Comparison of ENCODE assay signal across 8 mouse cellular contexts in the genomic region with DNA sequence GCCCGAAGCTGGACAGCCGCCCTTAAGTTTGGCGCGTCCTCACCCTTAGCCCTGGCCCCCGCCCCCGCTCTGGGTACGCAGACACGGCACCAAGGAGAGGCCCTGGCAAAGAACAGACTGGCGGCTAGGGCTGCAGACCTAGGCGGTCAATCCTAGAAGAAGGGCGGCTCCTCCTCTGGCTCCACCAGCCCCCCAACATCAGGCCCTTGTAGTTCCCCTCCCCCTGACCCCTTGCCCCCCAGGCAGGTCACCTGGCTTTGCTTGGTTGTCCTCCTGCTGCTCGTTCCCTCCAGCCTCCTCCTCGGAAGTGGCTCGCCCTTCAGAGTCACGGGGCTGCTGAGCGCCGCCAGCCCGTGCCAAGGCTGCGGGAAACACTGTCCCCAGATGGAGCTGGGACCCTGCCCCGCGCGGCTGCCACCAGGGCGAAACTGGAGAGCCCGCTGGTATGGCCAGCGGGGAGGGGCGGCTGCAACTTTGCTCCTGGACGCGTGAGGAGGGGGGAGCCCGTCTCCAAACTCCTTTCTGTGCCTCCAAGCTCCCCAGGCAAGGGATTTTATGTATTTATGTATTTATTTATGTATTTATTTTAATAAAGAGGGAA. TPM values are rescaled to one million over a fixed set of nuclear protein-coding genes. Genes with fewer than 3 reads are reported as not detected.
A peak's percentile ranks its signal among the peaks of the same experiment; 100 is the strongest.
DNase-seq lines count a peak whose midpoint lies in the region; ATAC-seq and TF ChIP-seq lines count a peak whose summit lies in the region.

No protein-coding gene starts in this region.

- no peak overlapping the region for H3K27ac ChIP-seq in forebrain, postnatal 0 days (ENCODE audit: low read depth, low read length)
- H3K27ac ChIP-seq in hindbrain, embryonic 13.5 days, result no peak overlapping the region
- no peak overlapping the region for H3K27ac ChIP-seq in liver, embryonic 12.5 days

- H3K27me3 ChIP-seq in forebrain, postnatal 0 days (ENCODE audit: insufficient read depth, low read length), result no peaks in the 10 kb centered on the region
- no peaks in the 10 kb centered on the region for H3K27me3 ChIP-seq in hindbrain, embryonic 13.5 days
- H3K27me3 ChIP-seq in liver, embryonic 12.5 days (replicated peaks), result peaks cover 9% of the 10 kb centered on the region

- H3K9me3 ChIP-seq in forebrain, postnatal 0 days (ENCODE audit: low read length), result no peaks in the 10 kb centered on the region
- no peaks in the 10 kb centered on the region for H3K9me3 ChIP-seq in hindbrain, embryonic 13.5 days
- no peaks in the 10 kb centered on the region for H3K9me3 ChIP-seq in liver, embryonic 12.5 days (replicated peaks)

- H3K4me3 ChIP-seq in forebrain, postnatal 0 days (ENCODE audit: low read depth, low read length), result peak overlapping the region; percentile 41
- peak overlapping the region; percentile 46 for H3K4me3 ChIP-seq in hindbrain, embryonic 13.5 days
- H3K4me3 ChIP-seq in liver, embryonic 12.5 days, result peak overlapping the region; percentile 57

- no peaks in the 10 kb centered on the region for H3K4me1 ChIP-seq in forebrain, postnatal 0 days (ENCODE audit: insufficient read depth)
- no peaks in the 10 kb centered on the region for H3K4me1 ChIP-seq in hindbrain, embryonic 13.5 days (replicated peaks)
- H3K4me1 ChIP-seq in liver, embryonic 12.5 days, result peaks cover 19% of the 10 kb centered on the region

- H3K4me2 ChIP-seq in forebrain, postnatal 0 days (ENCODE audit: low read depth), result peak overlapping the region; percentile 59
- peak overlapping the region; percentile 70 for H3K4me2 ChIP-seq in hindbrain, embryonic 13.5 days
- peak overlapping the region; percentile 83 for H3K4me2 ChIP-seq in liver, embryonic 12.5 days

- DNase-seq in adrenal gland, adult (ENCODE audit: inconsistent age in 2 of 2, low spot score in 1 of 2), result peak; percentile 56 to 83
- DNase-seq in cerebellum, adult 11 months, result peak; percentile 10
- no peak for DNase-seq in forebrain, postnatal 0 days
- DNase-seq in neural tube, embryonic 10.5 days (ENCODE audit: extremely low spot score, low spot score), result peak; percentile 19
- peak; percentile 11 for DNase-seq in yolk sac, embryonic 10.5 days (ENCODE audit: low spot score)
- no peak for DNase-seq in spleen, adult 12 weeks (ENCODE audit: low spot score)

- TF ChIP-seq CTCF in forebrain, postnatal 0 days (IDR thresholded peaks at IDR 0.05; ENCODE audit: low read depth), result no peak

- ATAC-seq in forebrain, postnatal 0 days, result peak; percentile 78
- peak; percentile 89 for ATAC-seq in hindbrain, embryonic 13.5 days (ENCODE audit: low FRiP score)
- ATAC-seq in liver, embryonic 12.5 days, result peak; percentile 49; the same call in 1 of the 2 replicates

- H3K36me3 ChIP-seq in forebrain, postnatal 0 days (ENCODE audit: insufficient read depth), result no peaks in the 10 kb centered on the region
- no peaks in the 10 kb centered on the region for H3K36me3 ChIP-seq in hindbrain, embryonic 13.5 days
- H3K36me3 ChIP-seq in liver, embryonic 12.5 days, result no peaks in the 10 kb centered on the region

- peak overlapping the region; percentile 45 for H3K9ac ChIP-seq in forebrain, postnatal 0 days
- peak overlapping the region; percentile 68 for H3K9ac ChIP-seq in hindbrain, embryonic 13.5 days
- H3K9ac ChIP-seq in liver, embryonic 12.5 days, result peak overlapping the region; percentile 66

- WGBS in forebrain, postnatal 0 days, result 22% methylated on average over 29 of the region's 29 CpGs
- 14% methylated on average over 27 of the region's 29 CpGs for WGBS in hindbrain, embryonic 13.5 days
- WGBS in liver, embryonic 12.5 days (ENCODE audit: insufficient replicate concordance), result 15% methylated on average over 25 of the region's 29 CpGs

RNA-seq across cellular contexts. Expression of a gene that starts 12.6 kb away (rescaled TPM):
- total RNA-seq in forebrain, postnatal 0 days (2014; rRNA removed), result 5.5 and 7.4 TPM in 2 replicates
- 3.4 and 3.5 TPM in 2 replicates for polyA plus RNA-seq in forebrain, postnatal 0 days (2015; fragmentation: Nextera tagmentation; extraction: Ambion mirVana)
- polyA plus RNA-seq in hindbrain, embryonic 13.5 days (2015; fragmentation: Nextera tagmentation; extraction: Ambion mirVana), result 5.7 and 7.8 TPM in 2 replicates
- polyA plus RNA-seq in liver, embryonic 12.5 days (2016; fragmentation: Nextera tagmentation; extraction: Ambion mirVana), result 4.5 and 5.7 TPM in 2 replicates

Comparison
In these comparisons a context has a peak if more than half of its experiments do, and no peak if none do; other contexts are left out.
1. DNase-seq: peak in adrenal gland, adult (2 of 2), cerebellum, adult 11 months (single experiment), neural tube, embryonic 10.5 days (single experiment) and yolk sac, embryonic 10.5 days (single experiment); none in forebrain, postnatal 0 days (single experiment) and spleen, adult 12 weeks (single experiment).
2. Peak in every context shown above with its lines, with median percentiles within 50 percentile points of each other: ATAC-seq, H3K4me2 ChIP-seq, H3K4me3 ChIP-seq and H3K9ac ChIP-seq.